Mouse (Mus musculus): ENCODE results near the gene Rnd1. TPM values are rescaled to one million over a fixed set of nuclear protein-coding genes. Genes with fewer than 3 reads are reported as not detected.

The Rnd1 gene
- total RNA-seq, 2 experiments from 2014 or later: 46.5 to 49.7 TPM

GRCm38 (mm10) chr15:98681633-98682032 is 4.4 kb upstream of the Rnd1 start:
- DNase-seq: no peak
- intact Hi-C loops (cut with DNase I): no loop called here

DNA sequence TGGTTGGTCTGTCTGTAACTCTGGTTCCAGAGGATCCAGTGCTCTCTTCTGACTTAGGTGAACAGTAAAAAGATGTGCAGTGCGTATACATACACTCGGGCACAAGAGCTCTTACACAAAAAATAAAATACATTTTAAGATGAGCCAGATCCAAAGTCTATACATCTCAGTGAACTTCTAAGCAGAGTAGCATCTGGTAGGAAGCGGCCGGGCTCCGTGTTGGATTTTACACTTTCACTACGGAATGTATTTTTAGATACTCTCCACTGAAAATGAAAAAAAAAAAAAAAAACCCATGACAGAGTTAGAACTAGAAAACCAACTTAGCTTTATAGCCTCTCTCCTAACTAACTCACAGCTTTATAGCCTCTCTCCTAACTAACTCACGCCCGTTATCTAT is 3.4 kb upstream of the Rnd1 start:
- intact Hi-C loops (cut with DNase I): no loop called here
- no peak for DNase-seq

DNA sequence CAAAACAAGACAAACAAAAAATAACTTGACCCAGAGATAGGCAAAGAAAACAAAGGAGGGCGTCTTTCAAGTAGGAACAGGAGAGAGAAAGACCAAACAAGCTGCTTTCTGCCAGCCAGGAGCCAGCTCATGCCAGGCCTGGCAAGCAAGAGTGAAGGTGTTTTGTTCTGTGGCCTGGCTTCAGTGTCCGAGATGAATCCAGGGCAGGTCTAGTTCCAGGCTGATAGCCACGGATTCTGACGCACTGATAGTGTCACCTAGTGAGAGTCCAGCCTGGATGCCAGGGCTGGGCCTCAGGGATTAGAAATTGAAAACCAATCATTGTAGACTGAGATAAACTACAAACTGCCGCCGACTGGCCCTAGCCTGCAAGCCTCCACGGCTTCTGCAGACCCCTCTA is 716 bp upstream of the Rnd1 start:
- intact Hi-C loops (cut with DNase I): no loop called here
- DNase-seq: no peak

DNA sequence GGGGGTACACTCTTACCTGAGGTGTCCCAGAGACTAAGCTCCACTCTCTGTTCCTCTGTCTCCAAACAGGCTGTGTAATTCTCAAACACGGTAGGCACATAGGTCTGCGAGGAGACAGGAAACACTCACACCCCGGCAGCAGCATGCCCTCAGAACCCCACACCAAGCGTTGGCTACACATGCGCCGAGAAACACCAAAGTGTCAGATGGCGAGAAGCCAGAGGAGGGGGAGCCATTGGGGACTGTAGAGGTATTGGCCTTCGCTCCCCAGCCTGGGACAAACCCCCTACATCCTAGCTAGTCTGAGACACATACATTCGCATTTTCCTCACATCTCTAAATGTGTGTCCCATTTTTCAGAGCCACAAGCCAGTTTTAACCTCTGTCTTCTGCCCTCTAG is 790 bp downstream of the Rnd1 start:
- intact Hi-C loops (cut with DNase I): no loop called here
- peak; percentile 42 for DNase-seq

DNA sequence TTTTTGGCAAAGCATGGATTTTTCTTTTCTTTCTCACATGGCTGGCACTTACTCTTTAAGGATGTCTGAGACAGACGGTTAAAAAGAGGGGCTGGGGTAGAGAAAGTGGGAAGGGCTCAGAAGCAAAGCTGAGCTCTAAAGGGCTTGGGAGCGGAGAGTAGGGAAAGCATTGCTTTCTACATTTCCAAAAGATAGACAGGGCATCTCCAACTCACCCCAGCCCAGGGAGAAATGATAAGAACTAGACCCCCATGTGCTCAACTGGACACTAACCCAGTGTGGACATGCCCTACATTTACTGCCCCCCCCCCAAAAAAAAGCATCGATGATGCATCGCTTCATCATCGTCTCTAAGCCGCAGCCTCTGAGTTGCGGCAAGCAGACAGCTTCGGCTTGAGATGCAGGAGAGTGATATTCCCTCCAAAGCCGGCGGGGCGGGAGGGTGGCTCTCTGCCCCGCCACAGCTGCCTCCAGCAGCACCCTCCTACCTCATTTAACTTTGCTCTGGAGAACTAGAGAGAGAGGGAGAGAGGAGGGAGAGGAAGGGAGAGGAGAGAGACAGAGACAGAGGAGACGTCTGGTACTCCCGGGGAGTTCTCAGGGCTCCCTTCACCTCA is 1.5 kb downstream of the Rnd1 start:
- DNase-seq: no peak
- intact Hi-C loops (cut with DNase I): no loop called here

DNA sequence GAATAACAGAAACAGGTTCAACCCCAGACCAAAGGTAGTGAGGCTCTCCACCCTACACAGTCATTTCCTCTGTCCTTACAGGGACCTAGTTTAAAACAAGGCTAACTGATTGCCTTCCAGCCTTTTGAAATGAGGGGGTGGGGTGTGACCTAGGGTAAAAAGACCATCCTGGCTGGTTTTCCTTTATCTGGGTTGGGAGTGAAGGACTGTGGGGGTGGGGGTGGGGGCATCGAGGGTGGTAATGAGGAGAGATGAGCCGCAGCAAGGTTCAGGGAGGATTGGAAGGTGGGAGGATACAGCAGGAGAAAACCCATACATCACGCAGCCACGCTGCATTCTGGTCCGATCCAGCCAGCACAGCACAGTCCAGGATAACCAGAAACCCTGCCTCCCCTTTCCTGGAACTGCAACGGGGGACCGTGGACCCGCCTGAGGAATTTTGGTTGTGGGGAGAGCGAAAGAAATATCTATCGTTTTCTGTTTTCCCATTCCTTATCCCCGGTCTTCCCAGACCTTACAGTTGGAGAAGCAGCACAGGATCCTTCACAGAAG is 2.2 kb downstream of the Rnd1 start:
- intact Hi-C loops (cut with DNase I): no loop called here
- DNase-seq: no peak

DNA sequence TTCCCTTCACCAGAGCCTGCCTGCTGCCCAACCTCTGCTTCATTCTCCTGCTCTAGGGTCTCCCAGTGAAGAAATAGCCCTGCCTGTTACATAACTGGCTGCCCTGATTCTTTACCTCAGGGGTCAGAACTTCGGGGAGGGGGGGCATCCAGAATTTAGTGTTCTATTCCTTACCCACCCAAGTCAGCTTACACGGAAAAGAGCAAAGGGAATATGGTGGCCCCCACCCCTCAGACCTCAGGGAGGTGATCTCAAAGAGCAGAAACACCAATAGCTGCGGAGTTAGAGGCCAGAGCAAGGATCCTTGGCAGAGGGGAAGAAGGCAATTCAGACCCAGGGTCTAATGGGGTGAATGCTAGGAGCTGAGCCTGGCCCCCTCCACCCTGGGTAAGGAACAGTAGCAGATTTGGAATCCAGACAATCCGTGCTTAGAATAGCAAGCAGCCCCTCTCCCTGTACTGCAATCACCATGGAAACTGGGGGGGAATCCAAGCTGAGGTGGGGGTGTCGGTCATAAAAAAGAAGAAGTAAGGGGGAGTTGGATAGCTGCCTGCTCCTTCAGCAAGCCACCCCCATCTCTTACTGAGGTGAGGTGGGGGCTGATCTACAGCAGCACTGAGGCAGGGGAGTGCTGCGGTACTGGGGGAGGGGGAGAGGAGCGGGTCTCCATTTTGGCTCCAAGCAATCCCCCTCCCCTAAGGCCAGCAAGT is 2.8 kb downstream of the Rnd1 start:
- DNase-seq: peak; percentile 39

GRCm38 (mm10) chr15:98673732-98674131 is 3.5 kb downstream of the Rnd1 start:
- DNase-seq: no peak
- intact Hi-C loops (cut with DNase I): no loop called here

More for the DNA sequence above, 2.8 kb downstream of the Rnd1 start:
- intact Hi-C loops (cut with DNase I): no loop called here

GRCm38 (mm10) chr15:98672592-98672991 is 4.7 kb downstream of the Rnd1 start:
- no peak for DNase-seq
- intact Hi-C loops (cut with DNase I): no loop called here

- DNase-seq: no peak
- intact Hi-C loops (cut with DNase I): loop anchor here (5.0 kb wide), 2 partner anchors 33 to 133 kb away; no protein-coding TSS in a partner anchor
These were observed 13.0 kb downstream of the Rnd1 start for GRCm38 (mm10) chr15:98664042-98664907.

DNA sequence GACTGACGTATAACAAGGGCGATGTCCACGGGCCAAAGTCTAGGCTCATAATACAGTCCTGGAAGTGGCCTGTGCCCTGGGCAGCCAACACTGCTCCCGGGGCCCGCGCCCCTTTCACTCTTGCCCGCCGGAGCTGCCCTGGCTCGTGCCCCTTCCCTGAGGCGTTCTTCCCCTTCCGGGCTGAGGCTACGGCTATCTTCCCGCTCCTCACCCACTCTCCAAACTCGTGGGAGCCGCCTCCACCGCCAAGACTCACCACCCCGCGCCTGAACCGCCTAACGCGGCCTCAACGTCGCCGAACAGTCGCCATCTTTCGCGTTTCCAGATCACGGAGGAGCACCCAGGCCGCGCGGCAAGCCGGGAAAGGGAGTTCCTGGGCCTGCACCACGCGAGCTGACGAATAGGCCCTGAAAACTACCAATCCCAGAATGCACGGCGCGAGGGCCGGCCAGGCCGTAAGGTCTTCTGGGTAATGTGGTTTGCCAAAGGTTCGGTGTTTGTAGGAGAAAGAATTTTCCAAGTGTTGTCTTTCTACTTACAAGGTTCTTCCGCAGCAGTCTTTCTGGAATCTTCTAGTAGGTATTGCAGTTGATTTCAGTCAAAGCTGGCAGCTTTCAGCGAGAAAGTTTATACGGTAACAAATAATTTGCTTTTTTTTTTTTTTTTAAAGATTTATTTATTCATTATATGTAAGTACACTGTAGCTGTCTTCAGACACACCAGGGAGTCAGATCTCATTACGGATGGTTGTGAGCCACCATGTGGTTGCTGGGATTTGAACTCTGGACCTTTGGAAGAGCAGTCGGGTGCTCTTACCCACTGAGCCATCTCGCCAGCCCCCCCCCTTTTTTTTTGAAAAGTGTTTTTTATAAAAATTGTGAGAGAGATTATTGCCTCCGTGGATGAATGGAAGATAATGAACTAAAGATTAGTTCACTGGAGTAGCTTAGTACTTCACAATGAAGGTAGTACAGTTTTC is 14.4 kb downstream of the Rnd1 start, which contains the start of gene Ddx23:
TSS of gene Ddx23 (minus strand) at position 328 of the 979 bp plus-strand sequence.
- DNase-seq: peak; percentile 96
- intact Hi-C loops (cut with DNase I): loop anchor here (5.0 kb wide), 2 partner anchors 34 to 134 kb away; no protein-coding TSS in a partner anchor

DNA sequence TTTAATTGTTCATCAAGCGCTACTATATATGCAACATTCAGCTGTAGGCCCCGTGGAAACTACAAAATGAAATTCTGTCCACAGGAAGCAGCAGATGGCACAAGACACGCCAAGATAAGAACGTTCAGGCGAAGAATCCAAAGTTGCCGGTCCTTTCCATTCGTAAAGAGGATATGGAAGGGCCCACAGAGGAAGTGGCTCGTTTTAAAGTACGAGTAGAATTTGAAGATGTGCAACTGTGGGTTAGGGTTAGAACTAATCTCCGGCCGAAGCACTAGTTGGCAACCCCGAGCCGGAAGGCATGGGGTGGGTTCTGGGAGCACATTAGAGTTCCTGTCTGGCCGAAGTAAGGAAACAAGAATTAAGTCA is 15.1 kb downstream of the Rnd1 start:
- intact Hi-C loops (cut with DNase I): loop anchor here (5.0 kb wide), 2 partner anchors 35 to 135 kb away; no protein-coding TSS in a partner anchor

DNA sequence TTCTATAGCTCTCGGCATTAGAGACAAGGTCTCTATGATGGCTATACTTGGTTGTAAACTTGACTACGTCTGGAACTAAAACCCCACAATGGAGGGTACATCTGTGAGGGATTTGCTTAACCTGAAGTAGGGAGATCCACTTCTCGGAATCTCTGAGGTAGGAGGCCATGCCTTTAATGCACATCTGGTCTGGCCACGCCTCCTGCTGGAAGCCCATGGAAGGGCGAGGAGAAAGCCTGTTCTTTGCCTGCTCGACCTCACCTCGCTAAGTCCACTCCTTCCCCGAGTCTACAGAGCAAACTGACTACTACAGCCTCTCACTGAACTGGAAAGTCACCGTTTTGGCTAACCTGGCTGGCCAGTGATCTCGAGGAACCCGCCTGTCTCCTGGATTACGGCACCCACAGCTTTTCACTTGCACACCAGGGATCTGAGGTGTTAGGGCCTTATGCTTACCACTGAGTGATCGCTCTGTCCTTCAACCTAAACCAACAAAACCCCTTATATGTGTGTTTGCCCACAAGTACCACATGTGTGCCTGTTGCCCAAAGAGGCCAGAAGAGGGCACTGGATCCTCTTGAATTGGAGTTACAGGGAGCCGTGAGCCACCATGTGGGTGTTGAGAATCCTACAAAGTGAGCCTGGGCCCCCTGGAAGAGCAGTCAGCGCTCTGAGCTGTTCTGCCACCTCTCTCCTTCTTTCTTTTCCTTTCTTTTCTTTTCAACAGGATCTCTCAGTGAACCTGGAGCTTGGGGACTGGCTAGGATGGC is 20.1 kb downstream of the Rnd1 start:
- intact Hi-C loops (cut with DNase I): no loop called here
- DNase-seq: no peak

More for the DNA sequence above, 15.1 kb downstream of the Rnd1 start:
- no peak for DNase-seq

DNA sequence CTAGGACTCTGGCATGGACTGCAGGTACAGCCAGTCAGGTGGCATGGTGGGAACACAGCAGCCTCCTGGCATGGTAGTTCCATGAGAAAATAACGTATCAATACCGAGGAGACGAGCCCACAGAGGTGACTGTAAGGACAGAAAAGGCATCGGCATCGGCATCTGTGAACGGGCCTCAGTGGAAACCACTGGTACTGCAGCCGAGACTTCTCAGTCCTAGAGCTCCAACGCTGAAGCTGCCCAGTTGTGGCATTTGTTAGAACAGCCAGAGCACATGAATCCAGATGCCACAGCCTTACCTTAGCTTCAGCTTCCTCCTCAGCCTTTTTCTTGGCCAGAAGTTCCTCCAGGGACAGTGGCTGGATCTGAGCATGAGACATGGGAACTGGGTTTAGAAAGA is 25.1 kb downstream of the Rnd1 start:
- intact Hi-C loops (cut with DNase I): no loop called here
- no peak for DNase-seq

DNA sequence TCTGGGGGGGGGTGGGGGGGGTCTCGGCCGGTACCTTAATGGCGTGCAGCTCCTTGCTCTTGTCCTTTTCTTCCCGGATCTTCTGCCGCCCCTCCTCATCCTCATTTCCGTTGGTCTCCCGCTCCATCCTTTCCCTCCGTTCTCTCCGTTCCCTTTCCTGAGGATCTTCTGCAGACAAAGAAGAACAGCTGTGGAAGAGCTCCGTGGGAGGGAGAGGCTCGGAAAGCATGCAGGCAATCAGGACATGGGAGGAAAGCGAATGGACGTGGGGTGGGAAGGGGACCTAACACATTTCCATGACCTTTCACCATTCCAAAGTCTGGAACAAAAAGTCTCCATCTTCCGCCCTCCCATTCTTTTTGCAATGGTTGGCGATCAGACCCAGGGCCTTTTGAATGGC is 25.8 kb downstream of the Rnd1 start:
- intact Hi-C loops (cut with DNase I): no loop called here
- DNase-seq: no peak

DNA sequence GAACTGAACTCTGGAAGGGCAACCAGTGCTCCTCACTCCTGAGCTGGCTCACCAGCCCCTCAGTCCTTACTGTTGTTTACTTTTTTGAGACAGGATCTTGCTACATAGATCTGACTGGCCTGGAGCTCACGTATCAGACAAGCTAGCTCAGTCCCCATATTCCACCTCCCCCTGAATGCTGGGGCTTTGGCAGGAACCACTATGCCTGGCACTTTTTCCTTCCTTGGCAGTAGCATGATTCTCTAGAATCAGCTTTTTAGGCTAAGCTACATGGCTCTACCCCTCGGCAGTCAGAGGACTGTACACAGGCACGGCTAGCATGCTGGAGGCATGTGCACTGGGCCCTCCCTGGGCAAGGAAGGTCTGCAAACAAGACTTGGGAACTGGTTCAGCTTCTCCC is 29.2 kb downstream of the Rnd1 start:
- DNase-seq: no peak
- intact Hi-C loops (cut with DNase I): no loop called here

DNA sequence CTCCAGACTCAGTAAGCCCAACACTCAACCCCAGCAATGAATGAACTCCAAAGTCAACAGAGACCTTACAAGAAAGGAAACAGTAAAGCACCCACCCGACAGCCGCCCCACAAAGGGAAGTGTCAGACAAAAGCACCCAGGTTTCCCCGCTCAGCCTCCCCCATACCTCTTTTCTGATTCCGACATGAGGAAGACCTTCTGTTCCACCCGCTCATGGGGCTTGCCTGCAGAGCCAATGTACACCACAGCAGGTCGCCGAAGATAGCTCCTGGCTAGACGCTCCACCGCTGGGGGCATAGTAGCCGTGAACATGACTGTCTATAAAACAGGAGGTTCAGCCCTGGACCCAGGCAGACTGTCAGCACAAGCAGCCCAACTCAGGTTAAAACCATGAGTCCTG is 30.0 kb downstream of the Rnd1 start:
- intact Hi-C loops (cut with DNase I): no loop called here
- no peak for DNase-seq

DNA sequence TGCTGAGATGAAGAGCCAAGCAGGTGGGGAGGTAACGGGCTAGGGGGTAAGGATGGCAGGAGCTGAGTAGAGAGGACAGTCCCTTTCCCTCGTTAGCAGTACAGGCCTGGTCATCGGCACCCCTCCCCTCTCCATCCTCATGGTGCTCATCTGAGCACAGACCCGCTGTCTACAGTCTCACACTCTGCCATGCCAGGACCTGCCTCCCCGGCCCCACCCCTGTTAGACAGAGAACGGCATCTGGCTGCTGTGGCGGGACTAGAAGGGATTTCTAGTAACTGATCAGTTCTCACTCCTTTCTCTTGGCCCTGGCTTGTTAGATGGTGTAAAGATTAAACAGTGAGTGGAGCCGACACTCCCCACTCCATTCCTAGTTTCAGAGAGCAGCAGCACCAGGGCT is 30.5 kb downstream of the Rnd1 start:
- intact Hi-C loops (cut with DNase I): no loop called here
- DNase-seq: no peak

All from left cerebral cortex, postnatal 4 days (tissue).